Mouse (Mus musculus) heart, postnatal 0 days (tissue): ENCODE data around the gene Fam129b. TPM values are rescaled to one million over a fixed set of nuclear protein-coding genes. Genes with fewer than 3 reads are reported as not detected.

Source experiments
- ATAC-seq: fragments of 200-750 bp; cut with Nextera tagmentation; 2 replicates; pipeline ENCODE4 v1.8.0; 2017; ENCODE audit warnings: low read depth, moderate number of reproducible peaks, moderate library complexity; ENCODE audit not compliant: insufficient read depth
- DNase-seq: peaks from one replicate; pipeline ENCODE4 v3.0.0-alpha.2; 2016; ENCODE audit warnings: low spot score
- H3K27ac ChIP-seq: fragments of 300-500 bp; sonication (generic); 2 replicates; pipeline ENCODE4 v1.5.1; 2014; ENCODE audit warnings: low read depth, mild to moderate bottlenecking
- H3K27me3 ChIP-seq: fragments of 300-500 bp; sonication (generic); 2 replicates; pipeline ENCODE4 v1.6.1; 2014; ENCODE audit warnings: low read length, mixed read lengths; ENCODE audit not compliant: control insufficient read depth, insufficient read depth
- H3K36me3 ChIP-seq: fragments of 300-500 bp; sonication (generic); replicated peaks from 2 replicates; pipeline ENCODE4 v1.6.1; 2014; ENCODE audit warnings: low read length, mixed read lengths; ENCODE audit not compliant: control insufficient read depth, insufficient read depth
- H3K4me1 ChIP-seq: fragments of 300-500 bp; sonication (generic); 2 replicates; pipeline ENCODE4 v1.6.1; 2014; ENCODE audit warnings: antibody characterized with exemption; ENCODE audit not compliant: control insufficient read depth, insufficient read depth
- H3K4me2 ChIP-seq: fragments of 300-500 bp; sonication (generic); 2 replicates; pipeline ENCODE4 v1.6.1; 2014; ENCODE audit warnings: low read depth, mild to moderate bottlenecking, low read length, moderate library complexity
- H3K4me3 ChIP-seq: fragments of 300-500 bp; sonication (generic); 2 replicates; pipeline ENCODE4 v1.5.1; 2014; ENCODE audit warnings: low read depth, low read length
- H3K9ac ChIP-seq: fragments of 300-500 bp; sonication (generic); replicated peaks from 2 replicates; pipeline ENCODE4 v1.6.1; 2014; ENCODE audit warnings: low read depth, low read length, mixed read lengths
- H3K9me3 ChIP-seq: fragments of 300-500 bp; sonication (generic); replicated peaks from 2 replicates; pipeline ENCODE4 v1.6.1; 2016; ENCODE audit warnings: low read length; ENCODE audit not compliant: control insufficient read depth
- CTCF ChIP-seq: IDR thresholded peaks from 2 replicates; pipeline ENCODE4 v1.5.1; 2016; ENCODE audit warnings: antibody characterized with exemption, control low read depth, low read depth
- EP300 ChIP-seq: IDR thresholded peaks from 2 replicates; pipeline ENCODE4 v1.6.1; 2016; ENCODE audit warnings: antibody characterized with exemption, low read depth
- WGBS: fragments of 180-500 bp; shearing (Covaris S2); extraction: QIAGEN DNeasy Blood & Tissue Kit; methylation state at CpG from one replicate; pipeline ENCODE4 v1.1.7; 2014; 5-methylcytosine and 5-hydroxymethylcytosine counted together
- polyA plus RNA-seq: library from polyadenylated mRNA; unstranded; fragments of >200 nt; fragmentation: Nextera tagmentation; extraction: Ambion mirVana; gene quantifications from 2 replicates; pipeline ENCODE4 v1.2.1, GENCODE M21; 2015
- total RNA-seq: library from RNA; depleted of rRNA; stranded (reverse); fragments of >200 nt; gene quantifications from 2 replicates; pipeline ENCODE4 v1.2.3, GENCODE M21; 2014; ENCODE audit warnings: low replicate concordance

The Fam129b gene
- total and polyA plus RNA-seq, 2 experiments from 2014 or later: 25.3 to 60.1 TPM

DNA sequence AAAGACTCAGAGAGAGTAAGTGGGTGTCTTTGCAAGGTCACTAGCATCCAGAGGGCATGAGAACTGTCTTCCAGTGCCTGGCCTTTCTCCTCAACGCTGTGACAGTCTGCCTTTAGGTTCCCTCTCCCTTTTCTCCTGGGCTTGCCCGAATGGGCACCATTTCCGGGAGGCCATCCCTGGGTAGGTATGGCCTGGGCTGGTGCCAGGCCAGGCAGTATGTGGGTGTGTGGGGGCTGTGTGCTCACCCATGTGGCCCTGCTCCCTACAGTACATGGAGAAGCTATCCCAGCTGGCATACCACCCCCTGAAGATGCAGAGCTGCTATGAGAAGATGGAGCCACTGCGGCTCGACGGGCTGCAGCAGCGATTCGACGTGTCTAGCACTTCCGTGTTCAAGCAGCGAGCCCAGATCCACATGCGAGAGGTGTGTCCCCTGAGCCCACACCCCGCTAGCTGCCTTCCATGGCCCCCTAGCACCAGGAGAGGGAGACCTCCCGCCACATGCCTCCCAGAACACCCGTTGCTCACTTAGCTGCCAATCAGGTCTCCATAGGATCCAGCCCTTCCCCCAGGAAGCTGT, 46.0 kb downstream of the Fam129b start:
- peaks cover 65% of the 10 kb centered on the region for H3K36me3 ChIP-seq
- WGBS: 84% methylated on average over 15 of the region's 15 CpGs
- no peak for ATAC-seq

DNA sequence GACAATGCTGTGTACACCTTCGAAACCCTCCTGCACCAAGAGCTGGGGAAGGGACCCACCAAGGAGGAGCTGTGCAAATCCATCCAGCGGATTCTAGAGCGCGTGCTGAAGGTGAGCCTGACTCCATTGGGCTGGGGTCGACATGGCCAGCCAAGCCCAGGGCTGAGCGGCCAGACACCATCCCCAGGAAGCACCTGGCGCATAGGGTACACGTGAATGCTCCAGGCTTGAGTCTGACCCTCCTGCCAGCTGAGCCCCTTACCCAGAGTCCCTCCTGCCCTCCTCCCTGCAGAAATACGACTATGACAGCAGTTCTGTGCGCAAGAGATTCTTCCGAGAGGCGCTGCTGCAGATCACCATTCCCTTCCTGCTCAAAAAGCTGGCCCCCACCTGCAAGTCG, 46.6 kb downstream of the Fam129b start:
- no peak overlapping the region for H3K4me3 ChIP-seq
- H3K27me3 ChIP-seq: no peaks in the 10 kb centered on the region
- H3K4me2 ChIP-seq: no peak overlapping the region
- H3K27ac ChIP-seq: no peak overlapping the region
- no peaks in the 10 kb centered on the region for H3K9me3 ChIP-seq
- DNase-seq: no peak
- H3K9ac ChIP-seq: no peak overlapping the region
- no peaks in the 10 kb centered on the region for H3K4me1 ChIP-seq
- ATAC-seq: no peak
- 88% methylated on average over 13 of the region's 13 CpGs for WGBS
- H3K36me3 ChIP-seq: peaks cover 71% of the 10 kb centered on the region
- TF ChIP-seq CTCF: no peak
- TF ChIP-seq EP300: no peak

More for the DNA sequence above, 46.0 kb downstream of the Fam129b start:
- H3K27me3 ChIP-seq: no peaks in the 10 kb centered on the region
- TF ChIP-seq EP300 (no peak), CTCF (no peak)
- H3K4me3 ChIP-seq: no peak overlapping the region
- no peaks in the 10 kb centered on the region for H3K9me3 ChIP-seq
- no peaks in the 10 kb centered on the region for H3K4me1 ChIP-seq
- H3K27ac ChIP-seq: no peak overlapping the region
- H3K9ac ChIP-seq: no peak overlapping the region
- no peak overlapping the region for H3K4me2 ChIP-seq
- DNase-seq: no peak

DNA sequence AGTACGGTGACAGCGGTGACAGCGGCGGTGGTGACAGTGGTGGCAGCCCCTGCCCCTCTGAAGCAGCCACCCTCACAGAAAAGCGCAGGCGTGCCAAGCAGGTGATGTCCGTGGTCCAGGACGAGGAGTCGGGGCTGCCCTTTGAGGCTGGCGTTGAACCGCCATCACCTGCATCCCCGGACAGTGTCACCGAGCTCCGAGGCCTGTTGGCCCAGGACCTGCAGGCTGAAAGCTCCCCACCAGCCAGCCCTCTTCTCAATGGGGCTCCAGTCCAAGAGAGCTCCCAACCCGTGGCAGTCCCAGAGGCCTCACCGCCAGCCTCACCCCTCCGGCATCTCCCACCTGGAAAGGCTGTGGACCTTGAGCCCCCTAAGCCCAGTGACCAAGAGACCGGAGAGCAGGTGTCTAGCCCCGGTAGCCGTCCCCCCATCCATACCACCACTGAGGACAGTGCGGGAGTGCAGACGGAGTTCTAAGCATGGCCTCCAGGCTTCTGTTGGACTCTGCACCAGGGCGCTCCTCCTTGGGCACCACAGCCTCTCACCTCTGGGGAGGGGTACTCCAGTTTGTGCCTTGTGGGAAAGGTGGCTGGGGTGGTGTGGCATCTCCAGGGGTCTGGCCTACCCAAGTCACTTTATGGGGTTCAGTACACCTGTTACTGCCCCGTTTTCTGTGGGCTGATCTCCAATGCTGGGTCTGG, 47.8 kb downstream of the Fam129b start:
- Histone ChIP-seq H3K4me1 (no peaks in the 10 kb centered on the region), H3K9me3 (no peaks in the 10 kb centered on the region), H3K27me3 (no peaks in the 10 kb centered on the region), H3K27ac (no peak overlapping the region), H3K9ac (no peak overlapping the region), H3K4me2 (no peak overlapping the region), H3K36me3 (peaks cover 73% of the 10 kb centered on the region), H3K4me3 (no peak overlapping the region)
- TF ChIP-seq EP300: no peak
- no peak for TF ChIP-seq CTCF
- no peak for DNase-seq
- WGBS: 88% methylated on average over 24 of the region's 24 CpGs
- no peak for ATAC-seq

DNA sequence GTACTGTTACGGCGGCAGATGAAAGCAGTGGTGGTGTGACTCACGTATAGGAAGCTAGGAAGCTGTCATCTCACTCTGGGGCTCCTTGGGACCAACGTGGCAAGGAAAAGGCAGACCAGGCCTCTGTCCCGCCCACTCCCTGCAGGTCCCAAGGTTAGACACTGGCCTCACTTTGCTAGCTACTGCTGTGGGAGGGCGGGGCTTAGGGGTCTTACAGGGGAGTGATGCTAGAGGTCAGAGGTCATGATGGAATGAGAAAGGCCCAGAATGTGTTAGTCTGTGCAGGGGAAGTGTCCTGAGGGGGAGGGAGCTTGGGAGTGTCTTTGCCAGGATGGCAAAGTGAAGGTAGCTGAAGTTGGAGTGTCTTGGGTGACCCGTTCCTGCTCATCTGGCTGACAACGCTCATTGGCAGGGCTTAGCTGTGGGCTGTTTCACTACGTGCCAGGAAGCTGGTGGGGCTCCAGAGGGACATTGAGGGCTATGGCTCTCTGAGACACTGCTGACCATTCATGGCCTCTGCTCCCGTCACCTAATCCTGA, 48.5 kb downstream of the Fam129b start:
- Histone ChIP-seq H3K4me3 (no peak overlapping the region), H3K27ac (no peak overlapping the region), H3K27me3 (no peaks in the 10 kb centered on the region), H3K9me3 (no peaks in the 10 kb centered on the region), H3K36me3 (peaks cover 77% of the 10 kb centered on the region), H3K4me1 (no peaks in the 10 kb centered on the region), H3K4me2 (no peak overlapping the region), H3K9ac (no peak overlapping the region)
- 70% methylated on average over 10 of the region's 10 CpGs for WGBS
- DNase-seq (no peak), ATAC-seq (no peak)
- TF ChIP-seq CTCF (no peak), EP300 (no peak)

DNA sequence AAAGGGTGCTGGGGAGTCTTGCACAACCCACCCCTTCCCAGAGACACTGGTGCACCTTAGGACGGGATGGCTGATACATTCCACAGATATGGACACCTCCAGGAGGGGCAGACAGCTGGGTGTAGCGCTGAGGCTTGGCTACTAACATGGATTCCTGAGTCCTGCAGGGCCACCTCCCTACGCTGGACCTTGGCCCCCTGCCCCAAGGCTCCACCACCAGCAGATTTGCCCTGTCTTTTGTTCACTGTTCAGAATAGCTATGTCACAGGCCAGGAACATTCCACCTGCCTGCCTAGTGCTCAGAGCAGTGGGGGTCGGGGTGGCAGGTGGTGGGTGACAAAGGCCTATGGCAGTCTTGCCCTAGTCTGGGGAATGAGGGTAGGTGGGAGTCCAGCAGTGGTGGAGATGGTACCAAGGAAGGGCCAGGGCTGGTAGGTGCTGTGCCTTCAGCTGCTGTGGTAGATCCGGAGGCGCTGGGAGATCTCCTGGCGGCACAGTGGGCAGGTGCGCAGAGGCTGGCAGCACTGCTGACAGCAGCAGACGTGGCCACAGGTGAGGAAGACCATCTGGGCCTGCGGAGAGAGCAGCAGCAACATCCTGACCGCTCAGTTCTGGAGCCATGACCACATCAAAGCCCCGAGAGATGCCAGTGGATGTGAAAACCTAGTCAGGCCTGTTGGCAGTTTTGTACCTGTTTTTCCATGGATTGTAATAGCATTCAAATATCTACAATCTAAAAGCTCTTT, 50.6 kb downstream of the Fam129b start:
- peaks cover 58% of the 10 kb centered on the region for H3K36me3 ChIP-seq
- WGBS: 91% methylated on average over 11 of the region's 12 CpGs
- TF ChIP-seq CTCF (no peak), EP300 (no peak)
- no peak overlapping the region for H3K4me3 ChIP-seq
- H3K4me1 ChIP-seq: no peaks in the 10 kb centered on the region
- H3K9ac ChIP-seq: no peak overlapping the region
- no peak for ATAC-seq
- H3K9me3 ChIP-seq: no peaks in the 10 kb centered on the region
- no peak overlapping the region for H3K4me2 ChIP-seq
- no peak for DNase-seq
- no peaks in the 10 kb centered on the region for H3K27me3 ChIP-seq
- H3K27ac ChIP-seq: no peak overlapping the region
